Mouse (Mus musculus) NIH3T3 (cell line): ENCODE measurements around the gene Nav3.

ENCODE experiments used
- DNase-seq: peaks from one replicate; pipeline ENCODE4 v3.0.0-alpha.2; 2012; ENCODE audit warnings: low read depth

Nav3 gene

DNA sequence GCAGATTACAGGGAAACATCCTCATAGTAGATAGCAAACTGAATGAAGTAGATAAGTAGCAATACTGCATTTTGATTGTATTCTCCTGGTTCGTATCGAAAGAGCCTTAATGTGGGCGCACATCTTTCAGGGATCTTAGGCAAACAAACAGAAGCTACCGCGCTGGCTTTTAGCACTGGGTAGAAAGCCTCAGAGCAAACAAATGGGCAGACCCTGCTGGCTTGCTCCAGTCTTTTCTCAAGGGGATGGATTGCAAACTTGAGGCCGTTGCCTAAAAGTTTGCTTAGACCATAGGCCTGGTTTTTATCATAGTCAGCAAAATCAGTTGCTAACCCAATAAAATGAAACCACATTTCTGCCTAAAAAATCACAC lies 549.6 kb downstream of the Nav3 start:
- no peak for DNase-seq

DNA sequence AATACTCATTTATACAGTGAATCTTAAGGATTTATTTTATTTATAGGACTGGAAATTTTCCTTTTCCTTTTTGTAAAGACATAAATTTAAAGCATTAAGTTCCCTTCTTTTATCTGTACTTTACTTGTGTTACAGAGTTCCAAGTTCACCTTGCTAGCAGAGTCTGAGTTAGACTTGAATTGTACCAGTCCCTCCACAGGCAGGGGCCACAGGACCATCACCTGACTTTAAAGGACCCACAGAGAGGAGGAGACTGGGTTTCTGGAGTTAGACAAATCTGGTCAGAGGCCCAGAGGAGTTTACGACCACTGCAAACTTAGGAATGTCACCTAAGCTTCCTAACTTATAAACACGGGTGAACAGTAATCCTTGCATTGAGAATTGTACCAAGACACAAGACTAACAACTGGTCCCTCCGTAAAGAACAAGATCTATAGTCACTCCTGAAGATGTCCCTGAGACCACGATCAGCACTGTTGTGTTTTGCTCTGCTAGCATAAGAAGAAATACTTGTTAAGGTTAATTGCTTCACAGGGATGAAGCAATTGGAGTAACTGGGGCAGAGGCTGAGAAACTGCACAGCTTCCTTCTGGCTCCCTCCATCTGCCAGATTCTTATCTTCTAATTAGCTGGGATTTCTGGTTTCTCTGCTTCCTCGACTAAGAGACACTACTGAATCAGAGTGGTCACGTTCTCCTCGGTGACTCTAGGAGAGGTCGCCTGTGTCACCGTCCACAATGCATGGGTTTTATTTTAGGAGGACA lies 550.2 kb downstream of the Nav3 start:
- DNase-seq = no peak

DNA sequence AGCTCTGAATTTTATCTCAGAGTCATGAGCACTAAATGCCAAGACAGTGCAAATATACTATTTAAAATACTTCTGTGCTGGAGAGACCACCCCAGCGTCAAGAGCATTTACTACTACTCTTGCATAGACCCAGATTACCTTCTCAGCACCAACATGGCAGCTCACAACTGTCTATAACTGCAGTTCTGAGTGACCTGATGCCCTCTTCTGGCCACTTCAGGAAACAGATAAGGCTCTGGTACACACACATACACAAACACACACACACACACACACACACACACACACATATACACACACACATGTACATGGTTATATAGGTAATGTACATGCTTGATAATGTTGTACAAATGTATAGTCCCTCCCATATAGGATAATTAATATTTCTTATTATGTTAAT lies 551.2 kb downstream of the Nav3 start:
- DNase-seq = peak; percentile 51

DNA sequence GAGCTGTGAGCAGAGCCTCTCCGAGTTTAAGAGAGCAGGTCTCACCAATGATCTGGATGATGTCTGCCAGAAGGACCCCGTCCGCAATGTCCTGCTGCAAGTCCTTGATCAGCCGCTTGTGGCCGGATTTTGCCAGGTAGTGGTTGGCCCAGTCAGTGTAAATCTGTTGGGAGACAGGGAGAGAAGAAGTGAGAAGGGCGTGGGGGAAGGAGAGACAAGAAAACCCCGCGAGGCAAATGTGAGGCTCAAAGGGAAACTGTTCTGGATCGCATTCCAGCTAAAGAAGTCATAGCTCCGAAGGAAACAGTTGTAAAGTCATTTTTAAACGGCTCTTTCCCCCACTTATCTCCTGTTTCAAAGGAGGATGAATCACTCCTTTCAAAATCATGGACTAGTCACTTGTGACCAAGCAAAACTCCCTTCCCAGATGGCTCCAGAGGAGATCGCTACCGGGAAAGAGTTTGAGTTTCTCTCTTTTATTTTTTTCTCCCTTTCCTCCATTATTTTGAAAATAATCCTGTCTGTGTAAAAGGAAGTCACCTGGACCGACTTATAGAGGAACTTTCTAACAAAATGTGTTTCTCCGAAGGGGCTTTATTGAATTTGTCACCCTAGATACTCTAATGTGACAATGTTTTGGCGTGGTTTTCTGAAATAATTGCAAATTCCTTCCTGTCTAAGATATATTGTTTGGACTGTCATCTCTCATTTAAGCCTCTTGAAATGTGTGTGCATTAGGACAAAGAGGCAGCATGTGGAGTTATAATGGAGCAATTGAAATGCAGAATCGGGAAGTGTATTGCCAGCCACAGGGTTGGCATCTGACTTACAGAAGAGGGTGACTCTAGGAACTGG lies 552.1 kb downstream of the Nav3 start:
- peak; percentile 81 for DNase-seq

DNA sequence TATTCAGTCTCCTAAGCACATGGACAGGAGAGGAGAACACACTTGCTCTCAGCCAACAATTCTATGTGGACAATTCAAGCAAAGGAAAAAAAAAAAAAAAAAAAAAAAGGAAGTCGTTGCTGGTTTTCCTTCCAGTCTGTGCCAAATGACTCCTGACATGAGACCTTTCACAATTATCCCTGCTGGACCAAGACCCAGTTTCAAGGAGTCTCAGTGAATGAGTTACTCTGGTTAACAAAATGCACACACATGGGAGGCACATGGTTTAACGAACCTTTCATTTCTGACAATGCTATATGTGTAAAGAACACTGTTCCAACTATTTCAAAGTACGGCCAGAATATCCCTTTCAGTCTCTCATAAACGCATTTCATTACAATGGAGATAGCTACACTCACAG lies 552.8 kb downstream of the Nav3 start:
- DNase-seq = no peak

DNA sequence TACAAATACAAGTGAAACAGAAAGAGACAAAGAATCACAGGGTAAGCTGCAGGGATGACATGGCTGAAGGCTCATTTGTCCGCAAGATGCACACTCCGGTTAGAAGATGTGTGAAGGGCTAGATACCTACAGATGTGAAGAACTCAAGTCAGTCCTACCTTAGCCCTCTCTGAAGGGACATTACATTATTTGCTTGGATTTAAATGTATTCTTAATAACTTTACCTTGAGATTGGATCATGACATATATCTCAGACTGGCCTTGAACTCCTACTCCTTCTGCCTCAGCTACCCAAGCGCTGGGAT lies 566.9 kb downstream of the Nav3 start:
- no peak for DNase-seq

DNA sequence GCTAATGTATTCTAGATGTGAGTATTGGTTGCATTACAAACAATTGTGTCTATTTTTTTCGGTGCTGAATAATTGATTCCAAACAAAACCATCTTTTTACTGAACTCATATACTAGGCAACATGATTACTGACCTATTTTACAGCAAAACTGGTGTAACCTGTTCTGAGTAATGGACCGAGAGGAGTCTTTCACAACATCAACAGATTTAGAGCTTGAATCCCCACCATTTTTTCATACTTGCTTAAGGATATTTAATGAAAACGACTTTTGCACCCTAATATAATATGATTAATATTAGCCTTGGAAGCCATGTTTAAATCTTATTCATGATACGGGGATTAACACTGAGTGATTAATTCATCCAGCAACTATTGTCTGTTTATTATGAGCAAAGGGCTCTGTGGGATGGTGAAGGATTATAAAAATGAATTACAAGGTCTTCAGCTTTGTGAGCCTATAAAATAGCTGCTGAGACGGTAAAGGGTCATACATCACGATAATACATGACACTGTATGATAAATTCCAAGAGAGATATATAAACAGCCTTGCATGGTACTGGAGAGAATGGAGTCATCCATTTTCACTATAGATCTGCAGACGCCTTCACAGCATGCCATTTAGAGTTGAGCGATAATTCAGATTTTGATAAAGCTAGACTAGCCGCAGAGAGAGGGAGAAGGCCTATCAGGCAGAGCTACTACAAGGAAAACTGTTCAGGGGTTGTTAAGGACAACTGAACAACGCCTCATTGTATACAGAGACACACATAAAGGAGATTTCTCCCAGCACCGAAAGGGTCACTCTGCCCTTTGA lies 567.4 kb downstream of the Nav3 start:
- DNase-seq = no peak

DNA sequence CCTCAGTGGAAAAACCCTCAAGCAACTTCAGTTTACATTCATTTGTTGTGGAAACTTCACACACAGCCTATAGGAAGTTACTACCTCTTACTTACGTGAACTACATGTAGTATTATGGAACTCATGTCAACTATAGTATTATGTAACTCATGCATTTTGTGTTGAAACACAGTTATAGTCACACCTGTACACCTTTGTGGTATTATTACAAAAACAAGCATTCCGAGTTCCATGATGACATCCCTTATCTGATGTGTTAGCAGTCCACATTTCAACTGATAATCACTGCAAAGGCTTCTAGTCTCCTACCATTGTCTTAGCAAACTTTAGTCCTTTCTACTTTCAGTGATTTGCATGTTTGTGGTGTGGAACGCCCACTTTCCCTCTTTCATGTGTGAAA lies 568.8 kb downstream of the Nav3 start:
- DNase-seq = no peak

DNA sequence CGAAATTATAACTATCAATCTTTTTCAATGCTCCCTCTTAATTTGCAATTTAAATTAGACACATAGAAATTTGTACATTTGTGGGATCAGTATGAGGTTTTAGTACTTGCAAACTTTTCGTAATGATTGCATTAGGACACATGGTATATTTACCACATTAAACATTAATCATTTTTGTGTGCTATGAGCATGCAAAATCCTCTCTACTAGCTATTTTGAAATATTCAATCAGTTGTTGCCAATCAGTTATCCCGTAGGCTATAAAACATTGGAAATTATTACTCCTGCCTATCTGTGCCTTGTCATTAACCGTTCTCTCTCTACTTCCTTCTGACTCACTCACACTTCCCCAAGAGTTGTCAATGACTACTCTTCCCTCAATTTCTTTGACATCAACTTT lies 579.9 kb downstream of the Nav3 start:
- DNase-seq = no peak

DNA sequence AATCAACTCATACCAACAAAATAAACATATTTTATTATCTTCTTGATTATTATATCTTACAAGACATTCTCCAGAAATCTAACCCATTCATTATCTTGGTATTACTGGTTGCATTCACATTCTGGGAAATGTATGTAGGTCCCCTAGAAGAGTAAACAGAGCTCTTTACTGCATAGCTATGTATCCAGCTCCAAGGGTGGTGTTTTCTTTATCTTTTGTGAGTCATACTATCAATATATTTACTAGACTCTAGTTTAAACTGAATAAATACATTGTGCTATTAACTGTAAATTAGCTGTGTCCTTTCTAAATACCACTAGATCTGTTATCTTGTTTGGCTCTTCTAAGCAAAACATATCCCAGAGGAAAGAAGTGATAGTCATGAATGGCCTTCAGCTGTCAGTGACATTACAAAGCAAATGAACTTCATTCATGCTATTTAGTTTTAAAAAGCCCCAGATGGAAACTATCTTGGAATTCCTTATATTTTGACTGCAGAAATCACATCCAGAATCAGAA lies 580.6 kb downstream of the Nav3 start:
- no peak for DNase-seq

DNA sequence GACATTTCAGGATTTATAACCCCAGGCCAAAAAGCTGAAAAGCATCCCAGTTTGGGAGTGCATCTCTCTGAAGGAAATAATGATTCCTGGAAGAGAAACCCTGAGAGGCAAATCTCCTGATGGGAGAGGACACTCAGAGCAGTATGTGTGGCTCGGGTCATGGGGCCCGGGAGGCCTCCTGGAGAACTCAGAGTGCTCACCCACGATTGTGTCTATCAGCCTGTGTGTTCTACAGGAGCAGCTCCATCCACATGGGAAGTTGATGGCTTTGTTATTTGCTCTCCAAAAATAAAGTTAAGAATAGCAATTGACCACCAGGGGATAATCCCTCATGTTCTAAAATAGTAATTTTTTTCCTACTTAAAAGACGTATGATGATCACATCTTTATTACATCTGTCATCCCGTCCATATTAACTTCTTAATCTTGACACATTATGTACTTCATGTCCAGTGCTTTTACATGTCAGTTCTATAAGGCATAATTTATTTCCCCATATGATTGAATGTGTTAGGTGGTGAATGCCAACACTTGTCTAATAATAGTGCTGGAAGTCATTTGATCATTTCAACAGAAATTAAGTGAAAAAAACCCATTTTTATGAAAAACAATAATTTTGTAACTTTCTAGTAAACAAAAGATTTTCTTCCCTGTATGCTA lies 581.2 kb downstream of the Nav3 start:
- no peak for DNase-seq

DNA sequence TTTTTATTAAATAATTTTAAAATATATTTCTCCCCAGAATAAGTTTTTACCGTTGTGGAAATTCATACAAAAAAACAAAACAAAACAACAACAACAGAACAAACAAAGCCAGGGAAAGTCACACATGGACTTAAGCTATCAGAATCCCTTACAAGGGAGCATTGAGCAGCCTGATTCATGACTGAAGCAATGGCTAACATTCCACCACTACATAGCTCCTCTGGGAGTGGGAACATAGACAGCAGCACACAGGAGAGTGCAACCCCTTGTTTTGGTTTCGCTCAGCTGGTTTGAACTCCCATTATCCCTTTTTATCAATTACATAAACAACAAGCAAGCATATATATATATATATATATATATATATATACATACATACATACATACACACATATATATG lies 589.9 kb downstream of the Nav3 start:
- no peak for DNase-seq

DNA sequence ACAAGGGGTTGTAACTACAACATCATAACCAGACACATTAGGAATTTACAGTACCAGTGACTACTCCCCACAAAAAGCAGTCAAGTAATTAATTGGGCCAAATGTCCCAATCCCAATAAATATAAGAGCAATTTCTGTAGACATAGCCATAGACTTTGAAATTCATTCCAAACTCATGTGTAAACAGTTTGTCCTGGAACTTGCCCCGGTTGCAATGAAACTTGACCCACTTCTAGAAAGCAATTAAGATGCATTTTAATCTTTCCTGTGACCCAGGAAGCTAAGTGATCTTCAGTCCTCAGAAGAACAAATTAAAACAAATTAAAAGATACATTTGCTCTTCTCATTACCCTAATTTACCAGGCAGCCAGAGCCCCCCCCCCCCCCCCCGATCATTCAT lies 590.6 kb downstream of the Nav3 start:
- DNase-seq = no peak

DNA sequence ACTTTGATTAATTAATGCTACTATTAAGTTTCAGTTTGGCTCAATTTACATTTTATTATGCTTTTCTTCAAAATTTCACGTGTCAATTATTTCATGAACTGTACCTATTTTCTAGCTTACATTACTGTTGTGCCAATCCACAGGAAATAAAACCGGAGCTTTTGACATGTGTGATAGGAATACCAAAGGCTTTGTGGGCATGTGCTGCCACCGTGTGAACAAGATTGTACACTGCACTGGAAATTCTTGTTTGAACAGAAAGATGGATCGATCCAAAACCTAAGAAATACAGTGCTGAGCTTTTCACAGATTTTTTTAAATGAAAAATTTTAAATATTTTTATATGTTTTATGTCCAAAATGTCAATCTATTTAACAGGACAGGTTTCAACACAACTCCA lies 591.3 kb downstream of the Nav3 start:
- peak; percentile 79 for DNase-seq

DNA sequence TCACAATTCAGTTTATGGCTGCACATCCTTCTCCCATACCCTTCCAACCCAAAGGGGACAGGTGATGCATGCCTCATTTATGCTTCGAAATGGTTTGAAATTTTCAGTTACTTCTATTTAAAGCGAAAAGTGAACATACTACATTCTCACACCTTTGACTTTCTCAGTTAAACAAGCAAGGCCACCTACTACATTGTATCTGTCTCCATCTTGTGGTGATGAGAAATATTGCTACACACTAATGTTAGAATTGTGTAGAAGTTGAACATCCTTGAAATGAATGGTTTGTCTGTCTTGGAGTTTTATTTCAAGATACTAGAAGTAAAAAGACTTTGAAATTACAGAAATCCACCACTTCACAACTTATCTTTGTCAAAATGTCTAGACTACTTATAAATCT lies 594.7 kb downstream of the Nav3 start:
- peak; percentile 71 for DNase-seq

DNA sequence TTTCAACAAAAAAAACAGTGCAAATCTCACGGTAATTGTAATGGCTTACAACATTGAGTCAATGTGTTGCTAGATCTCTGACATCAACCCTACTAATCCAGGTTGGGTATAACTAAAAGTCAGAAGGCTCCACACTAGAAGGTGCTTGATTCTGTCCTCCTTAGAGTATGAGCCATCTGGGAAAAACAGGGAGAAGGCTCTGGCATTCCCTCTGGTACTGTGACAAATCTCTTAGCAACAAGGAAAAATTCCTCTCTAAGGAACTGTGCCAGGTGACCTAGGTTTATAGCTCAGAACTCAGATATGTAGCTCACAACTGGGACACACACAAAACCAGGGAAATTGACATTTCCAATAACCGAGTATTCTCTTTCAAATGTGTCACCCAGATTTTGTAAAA lies 597.4 kb downstream of the Nav3 start:
- DNase-seq = no peak

DNA sequence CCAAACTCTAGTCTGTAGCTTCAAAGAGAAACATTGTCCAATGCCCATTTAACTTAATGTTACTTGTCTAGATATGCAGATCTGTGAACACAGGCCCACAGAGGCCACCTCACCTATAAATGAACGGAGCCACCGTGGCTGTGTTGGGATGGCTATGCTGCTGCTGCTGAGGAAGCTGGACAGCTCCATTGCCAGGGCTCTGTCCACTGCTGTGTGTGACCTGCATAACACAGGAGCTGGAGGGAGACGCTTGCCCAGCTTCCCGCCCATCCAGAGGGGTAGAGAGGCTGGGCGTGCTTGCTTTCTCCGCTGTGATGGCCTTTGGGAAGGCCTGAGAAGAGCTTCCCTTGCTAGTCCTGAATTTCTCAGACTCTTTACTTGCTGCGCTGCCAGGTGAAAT lies 603.6 kb downstream of the Nav3 start:
- DNase-seq = peak; percentile 23

DNA sequence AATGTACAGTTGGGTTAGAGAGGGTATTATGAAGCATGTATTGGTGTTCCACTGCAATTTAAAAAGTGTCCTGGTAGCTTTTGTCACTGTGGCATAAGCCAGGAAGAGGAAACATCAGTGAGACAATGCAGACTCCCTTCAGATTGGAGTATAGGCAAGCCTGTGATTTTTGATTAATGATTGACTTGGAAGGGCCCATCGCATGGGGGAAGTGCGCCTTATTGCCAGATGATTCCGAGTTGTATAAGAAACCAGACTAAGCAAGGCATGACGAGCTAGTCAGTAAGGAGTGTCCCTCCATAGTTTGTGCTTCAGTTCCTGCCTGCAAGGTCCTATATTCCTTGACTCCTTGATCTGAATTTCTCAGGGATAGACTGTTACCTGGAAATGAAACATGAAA lies 608.4 kb downstream of the Nav3 start:
- no peak for DNase-seq

DNA sequence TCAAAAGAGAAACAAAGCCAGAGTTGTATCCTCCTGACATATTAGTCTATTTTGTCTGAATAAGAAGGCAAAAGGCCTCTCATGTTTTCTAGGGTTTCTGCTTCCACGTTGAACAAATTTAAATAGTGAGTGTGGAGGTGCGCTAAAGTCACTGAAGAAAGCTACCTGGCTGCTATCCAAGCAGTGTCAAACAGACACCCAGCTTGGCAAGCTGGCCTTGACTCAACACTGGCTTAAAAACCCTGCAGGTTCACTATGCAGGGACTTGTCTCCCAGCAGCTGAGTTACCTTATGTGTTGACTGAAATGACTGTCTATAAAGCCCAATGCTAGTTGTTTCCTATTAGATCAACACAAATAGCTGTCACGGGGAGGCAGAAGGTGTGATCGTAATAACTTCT lies 612.3 kb downstream of the Nav3 start:
- DNase-seq = no peak

DNA sequence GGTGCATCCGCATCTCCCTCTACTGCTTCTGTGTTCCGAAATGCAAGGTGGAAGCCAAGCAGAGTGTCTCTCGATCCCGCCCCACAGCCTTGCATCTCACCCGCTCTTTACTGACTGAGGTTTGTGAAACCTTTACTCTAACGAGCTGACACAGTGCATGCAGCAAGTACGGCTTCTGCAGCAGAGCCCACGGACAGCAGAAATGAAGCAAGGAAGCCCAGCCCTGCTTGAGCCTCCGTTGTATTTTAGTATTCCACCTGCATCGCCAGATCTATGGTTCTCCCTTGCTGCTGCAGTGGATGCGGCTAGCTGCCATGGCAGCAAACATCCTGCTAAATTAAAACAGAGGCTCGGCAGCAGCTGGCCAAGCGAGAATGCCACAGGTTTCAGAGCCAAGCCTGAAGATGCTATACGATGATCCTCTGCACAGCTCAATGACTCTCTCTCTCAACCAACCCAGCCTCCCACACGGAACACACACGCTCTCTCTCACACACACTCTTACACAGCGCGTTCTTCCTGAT lies 623.2 kb downstream of the Nav3 start:
- DNase-seq = no peak

DNA sequence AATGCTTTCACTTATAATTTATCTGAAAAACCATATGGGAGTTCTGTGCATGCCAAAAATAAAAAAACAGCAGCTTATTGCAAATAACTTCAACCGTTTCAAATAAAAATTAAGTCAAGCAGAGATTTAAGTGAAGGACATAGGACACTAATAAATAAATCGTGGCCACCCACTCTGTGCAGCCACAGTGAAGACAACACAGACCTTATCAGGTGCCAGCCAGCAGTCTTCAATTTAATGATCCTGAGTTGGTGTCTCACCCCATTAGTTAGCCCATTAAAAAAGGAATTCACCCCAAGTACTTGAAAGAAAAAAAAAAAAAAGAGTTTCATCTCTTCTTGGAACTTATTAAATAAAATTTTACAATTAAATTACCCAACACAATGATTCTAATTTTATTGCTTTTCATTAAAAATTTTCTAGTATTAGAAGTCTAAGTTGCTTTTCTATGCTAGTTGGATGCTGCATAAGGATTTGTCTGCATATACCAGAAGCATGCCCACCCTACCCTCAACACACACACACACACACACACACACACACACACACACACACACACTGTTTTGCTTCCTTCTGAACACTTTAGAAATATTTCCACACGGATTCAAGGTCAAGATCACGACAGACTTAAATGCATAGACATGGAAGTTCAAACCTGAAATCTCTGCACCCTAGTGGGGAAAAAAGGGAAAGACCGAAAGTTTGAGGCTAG lies 649.1 kb downstream of the Nav3 start:
- no peak for DNase-seq
